Mouse (Mus musculus) thymus, postnatal 10 days (tissue): ENCODE measurements around the gene Ap3b1.
A peak's percentile ranks its signal among the peaks of the same experiment; 100 is the strongest.
"Not testable (repeated sequence)": the region's sequence is repeated elsewhere in the genome, so short reads cannot be mapped to it uniquely, and the experiment has no call there.

Source experiments
- DNase-seq, 2 experiments: peaks; one replicate each; pipeline ENCODE4 v3.0.0; 2021; ENCODE audit warnings: low spot score in 2 of 2

Gene Ap3b1

DNA sequence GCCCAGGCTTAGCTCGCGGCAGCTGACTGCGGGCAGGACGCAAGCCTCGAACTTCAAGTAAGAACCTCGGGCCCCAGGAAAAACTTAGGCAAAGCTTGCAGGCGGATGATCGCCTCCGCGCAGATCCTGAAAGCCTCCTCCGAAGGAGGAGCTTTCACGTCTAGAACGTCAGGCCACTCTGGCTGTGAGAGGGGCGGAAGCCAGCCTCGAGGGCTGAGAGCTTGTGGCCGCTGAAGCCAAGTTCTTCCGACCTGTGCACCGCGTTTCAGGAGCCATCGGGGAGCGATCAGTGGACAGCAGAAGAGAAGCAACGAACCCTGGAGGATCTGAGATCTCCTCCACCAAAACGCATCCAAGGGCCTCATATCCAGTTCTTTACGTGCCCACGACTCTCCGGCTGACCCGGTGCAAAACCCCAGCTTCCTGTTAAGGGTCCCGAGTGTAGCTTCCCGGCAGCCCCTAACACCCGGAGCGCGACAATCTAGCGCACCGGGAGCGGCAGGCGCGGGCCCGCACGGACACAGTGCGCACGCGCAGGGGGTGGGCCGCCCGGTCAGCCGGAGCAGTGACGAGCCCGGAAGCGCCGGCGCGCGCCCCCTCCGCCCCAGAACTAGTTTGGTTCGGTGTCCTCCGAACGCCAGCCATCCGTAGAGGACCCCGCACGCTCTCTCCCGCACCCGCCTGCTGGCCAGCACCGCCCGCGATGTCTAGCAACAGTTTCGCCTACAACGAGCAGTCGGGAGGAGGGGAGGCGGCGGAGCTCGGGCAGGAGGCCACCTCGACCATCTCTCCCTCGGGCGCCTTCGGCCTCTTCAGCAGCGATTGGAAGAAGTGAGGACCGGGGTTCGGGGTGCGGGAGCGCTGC is at the start of gene Ap3b1:
Ap3b1 (plus strand) TSS at position 560 of the 865 bp plus-strand sequence.
- peak; percentile 82 to 92 for DNase-seq

DNA sequence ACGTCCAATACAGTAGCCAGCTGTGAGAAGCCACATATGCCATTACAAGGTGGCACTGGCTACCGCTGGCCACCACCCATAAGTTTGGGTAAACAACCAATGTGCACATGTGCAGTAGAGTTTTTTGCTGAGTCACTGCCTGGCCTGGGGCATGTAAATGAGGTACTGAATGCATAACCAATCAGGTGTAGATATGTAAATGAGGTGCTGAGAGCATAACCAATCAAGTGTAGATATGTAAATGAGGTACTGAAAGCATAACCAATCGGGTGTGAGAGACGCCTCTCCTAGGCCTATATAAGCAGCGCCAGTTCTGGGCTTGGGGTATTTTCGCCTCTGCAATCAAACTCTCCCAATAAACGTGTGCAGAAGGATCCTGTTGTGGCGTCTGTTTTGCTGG is 45.9 kb upstream of the Ap3b1 start:
- DNase-seq: not testable (repeated sequence)

DNA sequence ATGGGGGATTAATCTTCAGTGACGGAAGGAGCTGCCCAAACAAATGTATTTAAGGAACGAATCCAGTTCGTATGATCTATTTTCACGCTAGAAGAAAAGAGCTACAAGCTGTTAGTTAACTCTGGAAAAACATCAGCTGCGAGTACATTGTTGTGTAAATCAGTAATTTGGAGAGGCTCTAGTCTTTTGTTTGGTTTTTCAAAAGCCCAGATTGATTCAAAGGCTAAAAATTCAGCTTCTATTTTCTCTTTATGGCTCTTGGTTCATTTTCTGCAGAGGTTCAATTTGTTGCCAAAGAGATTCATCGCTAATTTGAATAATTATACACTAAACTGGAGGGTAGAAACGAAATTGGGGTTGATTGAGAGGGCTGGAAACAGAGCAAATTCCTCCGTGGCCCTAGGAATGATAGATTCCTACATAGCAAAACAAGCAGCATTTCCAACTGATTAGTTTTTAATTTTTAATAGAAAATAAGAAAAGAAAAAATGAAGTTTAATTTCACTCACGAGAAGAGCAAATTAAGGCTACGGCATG is 41.7 kb upstream of the Ap3b1 start:
- DNase-seq: no peak

DNA sequence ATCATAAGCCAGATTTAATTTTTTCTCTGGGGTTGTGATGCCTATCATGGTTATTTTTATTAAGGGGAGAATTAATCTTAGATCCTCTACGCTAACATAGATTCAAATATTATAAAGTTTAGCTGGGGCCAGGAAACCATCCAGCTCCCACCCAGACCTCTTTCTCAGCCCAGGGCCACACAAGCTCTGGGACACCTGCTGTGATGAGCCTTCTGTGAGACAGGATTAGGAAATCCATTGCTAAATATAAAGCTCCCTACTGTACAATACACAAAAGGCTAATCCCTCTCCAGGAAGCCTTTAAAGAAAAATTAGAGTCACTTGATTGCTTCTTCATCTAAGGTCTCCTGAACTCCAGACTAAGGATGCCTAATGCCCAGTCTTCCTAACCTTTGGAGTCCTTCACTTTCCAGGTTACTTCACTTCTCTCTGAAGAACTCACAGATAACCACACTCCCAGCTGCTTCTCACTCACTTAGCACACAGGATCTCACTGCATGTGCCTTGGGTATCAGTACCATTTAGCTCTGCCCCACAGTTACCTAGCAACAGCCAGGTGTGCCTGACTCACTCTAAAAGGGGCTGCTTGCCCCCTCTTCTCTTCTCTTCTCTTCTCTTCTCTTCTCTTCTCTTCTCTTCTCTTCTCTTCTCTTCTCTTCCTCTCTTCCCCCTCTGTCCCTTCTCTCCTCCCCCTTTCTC is 37.5 kb upstream of the Ap3b1 start:
- no peak for DNase-seq

DNA sequence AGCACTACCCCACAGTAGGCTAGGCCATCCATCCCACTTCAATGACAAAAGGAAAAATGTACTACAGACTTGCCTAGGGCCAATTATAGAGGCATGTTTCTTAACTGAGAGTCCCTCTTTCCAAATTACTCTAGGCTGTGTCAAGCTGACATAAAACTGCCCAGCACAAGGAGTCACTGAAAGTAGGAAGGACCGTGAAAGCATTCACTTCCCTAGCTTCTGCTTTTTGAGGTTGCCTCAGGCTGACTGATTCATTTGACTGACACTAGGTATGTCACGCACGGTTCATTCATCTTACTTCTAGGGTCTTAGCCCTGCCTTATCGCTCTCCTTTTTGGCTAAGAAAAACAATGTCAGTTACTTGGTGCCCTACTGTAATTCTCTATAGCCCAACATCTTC is 36.3 kb upstream of the Ap3b1 start:
- no peak for DNase-seq

DNA sequence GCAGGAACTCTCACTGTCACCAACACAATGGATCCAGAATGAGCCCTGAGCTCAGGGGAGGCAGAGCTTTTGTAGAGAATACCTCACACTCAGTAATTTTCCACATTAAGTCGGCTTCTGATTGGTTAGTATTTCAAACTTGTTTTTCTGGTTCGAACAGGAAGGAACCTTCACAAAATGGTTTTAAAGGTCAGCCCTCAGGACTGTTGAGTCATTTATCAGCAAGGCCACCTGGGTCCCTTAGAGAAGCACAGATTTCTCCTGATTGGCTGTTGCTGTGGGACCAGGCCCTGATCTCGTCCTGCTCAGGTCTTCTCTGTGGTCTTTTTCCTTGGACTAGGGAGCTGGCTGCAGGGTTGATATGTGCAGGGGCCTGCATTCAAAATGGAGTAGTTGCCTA is 30.7 kb upstream of the Ap3b1 start:
- DNase-seq: no peak

DNA sequence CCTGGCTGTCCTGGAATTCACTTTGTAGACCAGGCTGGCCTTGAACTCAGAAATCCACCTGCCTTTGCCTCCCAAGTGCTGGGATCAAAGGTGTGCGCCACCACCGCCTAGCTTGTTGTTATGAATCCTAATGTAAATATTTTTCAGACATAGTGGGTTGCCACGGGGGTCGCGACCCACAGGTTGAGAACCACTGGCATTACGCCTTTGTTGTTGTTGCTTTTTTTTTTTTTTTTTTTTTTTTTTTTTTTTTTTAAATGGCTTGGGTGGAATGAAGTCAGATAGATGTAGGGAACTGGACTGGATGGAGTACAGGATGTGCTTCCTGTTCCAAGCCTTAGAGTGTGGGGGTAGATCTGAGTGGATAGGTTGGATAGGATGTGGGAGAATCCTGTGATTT is 29.8 kb upstream of the Ap3b1 start:
- not testable (repeated sequence) for DNase-seq

DNA sequence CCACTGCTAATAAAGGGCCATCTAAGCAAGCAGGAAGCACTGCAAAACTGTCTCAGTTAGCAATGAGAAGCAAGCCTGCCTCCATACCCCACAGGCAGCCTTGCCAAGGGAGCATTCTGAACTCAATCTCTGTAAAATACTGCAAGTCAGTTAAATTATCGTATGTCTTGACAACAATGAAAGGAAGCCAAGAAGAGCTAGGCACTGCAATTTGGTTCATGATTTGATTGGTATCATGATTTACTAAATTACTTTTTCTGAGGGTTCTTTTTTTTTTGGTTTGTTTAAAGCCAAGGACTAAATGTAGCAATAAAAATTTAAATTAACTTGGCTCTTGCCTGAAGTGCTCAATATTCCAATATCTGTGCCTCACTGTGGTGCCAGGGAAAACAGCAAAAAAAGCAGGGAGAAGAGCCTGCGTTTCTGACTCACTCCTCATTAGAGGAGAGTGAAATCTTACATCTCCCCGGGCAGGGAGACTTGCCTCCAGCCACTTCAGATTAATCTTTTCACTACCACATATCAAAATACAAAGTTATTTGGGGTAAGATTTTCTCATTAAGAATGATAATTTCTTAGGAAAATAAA is 28.3 kb upstream of the Ap3b1 start:
- DNase-seq: no peak

DNA sequence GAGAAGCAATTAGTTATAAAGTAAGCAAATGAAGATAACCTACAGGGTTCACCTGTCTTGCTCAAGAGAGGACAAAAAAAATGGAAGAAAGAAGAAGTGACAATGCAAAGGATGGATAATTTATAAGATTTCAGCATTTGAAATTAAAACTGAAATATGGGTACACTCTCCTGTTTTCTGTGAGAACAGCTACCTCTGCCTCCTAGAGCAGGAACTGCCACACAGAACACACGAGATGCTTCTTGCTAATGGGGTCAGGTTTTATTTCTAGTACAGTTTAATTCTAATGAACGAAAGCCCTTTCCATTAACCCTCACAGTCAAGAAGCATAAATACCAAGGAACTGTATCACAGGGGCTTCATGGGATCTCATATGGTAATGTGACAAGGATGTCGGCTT is 20.4 kb upstream of the Ap3b1 start:
- DNase-seq: no peak

DNA sequence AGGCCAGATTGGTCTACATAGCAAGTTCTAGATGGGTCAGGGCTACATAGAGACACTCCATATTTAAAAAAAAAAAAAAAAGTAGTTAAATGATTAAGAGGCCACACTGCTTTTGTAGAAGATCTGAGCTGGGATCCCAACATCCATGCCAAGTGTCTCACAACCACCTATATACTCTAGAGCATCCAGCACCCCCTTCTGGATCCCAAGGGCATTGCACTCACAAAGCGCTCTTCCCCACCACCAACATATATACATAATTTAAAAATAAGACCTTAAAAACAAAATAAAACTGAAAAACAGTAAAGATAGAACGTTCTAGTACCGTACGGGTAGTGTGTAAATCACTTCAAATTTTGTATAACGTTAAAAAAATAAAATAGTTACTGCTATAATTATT is 15.6 kb upstream of the Ap3b1 start:
- DNase-seq: no peak

DNA sequence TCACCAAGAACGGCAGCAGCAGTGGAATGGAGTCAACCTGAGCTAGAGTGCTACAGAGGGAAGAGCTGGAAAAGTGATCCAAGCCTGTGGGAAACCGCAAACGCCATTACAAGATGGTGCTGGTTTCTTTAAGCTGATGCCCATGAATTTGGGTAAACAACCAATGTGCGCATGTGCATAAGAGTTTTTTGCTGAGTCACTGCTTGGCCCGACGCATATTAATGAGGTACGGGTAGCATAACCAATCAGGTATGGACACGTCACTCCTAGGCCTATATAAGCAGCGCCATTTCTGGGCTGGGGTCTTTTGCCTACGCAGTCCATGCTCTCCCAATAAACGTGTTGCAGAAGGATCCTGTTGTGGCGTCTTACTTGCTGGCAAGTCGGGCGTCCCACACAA is 14.2 kb upstream of the Ap3b1 start:
- not testable (repeated sequence) for DNase-seq

DNA sequence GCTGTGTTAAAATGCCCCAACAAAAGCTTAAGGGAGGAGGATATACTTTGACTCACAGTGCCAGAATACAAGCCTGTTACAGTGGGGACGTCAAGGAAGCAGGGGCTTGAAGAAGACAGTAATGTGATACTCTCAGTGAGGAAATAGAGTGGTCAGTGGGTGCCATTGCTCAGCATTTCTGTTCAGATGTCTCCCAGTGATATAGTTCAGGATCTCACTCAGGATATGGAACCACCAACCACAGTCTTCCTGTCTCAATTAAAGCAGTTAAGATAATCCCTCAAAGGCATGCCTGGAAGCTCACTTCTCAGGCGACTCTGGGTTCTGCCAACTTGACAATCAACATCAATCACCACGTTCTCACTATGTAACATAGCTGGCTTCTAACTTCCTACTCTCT is 4.2 kb upstream of the Ap3b1 start:
- DNase-seq: no peak

DNA sequence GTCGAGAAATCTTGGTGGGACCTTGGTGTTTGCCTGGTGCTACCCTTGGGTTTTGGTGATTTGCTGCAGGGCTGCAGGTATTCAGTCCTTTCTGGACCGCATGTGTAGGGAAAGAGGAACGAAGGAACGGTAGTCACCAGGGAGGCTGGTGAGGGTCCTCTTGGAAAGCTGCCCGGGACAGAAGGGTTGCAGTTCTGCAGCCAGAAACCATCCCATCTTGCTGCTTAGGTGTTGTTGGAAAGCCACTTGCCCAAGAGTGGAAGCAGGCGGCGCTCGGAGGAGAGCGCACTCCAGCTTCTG is 709 bp upstream of the Ap3b1 start:
- no peak for DNase-seq

DNA sequence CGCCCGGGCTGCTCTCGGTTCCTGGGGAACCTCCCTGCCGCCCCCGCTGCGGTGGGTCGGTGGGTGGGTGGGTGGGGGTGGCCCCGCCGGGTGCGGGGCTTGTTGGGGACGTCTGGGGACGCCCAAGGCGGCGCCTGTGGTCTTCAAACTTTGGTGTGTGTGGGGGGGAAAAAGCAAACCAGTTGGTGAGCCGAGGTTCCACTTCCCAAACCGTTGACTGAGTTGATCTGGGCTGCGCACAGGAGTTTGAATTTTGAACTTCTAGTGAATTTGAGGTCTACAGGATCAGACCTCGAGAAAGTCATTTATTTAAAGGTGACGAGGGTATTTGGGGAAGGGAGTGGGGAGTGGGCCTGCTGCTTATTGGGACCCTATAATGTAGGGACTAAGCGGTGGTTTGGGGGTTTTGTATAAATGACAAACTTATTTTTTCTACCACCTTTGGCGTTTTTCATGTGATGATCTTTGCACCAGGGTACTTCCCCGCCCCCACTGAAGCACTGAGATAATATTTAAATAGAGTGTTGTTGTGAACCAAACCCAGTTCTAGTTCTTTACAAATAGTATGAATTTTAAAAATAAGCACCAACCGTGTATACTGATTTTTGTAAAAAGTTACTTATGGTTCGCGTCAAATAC is 641 bp downstream of the Ap3b1 start:
- no peak for DNase-seq

DNA sequence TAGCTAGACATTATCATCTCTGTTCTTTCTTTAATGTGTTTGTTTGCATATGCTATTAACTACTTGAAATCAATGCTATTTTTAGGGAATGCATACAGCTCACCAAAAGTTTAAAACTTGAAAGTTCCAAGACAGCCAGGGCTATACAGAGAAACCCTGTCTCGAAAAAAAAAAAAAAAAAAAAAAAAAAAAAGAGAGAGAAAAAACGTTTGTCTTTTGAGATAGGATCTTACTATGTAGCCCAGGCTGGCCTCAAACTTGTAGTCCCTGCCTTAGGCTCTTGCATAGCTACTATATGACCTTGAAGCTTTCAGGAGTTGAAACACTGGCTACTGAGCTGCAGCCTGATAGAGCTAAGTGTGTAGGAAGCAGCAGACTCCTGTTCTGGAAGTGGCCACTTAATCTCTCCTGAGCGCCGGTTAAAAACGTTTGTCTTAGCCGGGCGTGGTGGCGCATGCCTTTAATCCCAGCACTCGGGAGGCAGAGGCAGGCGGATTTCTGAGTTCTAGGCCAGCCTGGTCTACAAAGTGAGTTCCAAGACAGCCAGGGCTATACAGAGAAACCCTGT is 2.3 kb downstream of the Ap3b1 start:
- DNase-seq: not testable (repeated sequence)

DNA sequence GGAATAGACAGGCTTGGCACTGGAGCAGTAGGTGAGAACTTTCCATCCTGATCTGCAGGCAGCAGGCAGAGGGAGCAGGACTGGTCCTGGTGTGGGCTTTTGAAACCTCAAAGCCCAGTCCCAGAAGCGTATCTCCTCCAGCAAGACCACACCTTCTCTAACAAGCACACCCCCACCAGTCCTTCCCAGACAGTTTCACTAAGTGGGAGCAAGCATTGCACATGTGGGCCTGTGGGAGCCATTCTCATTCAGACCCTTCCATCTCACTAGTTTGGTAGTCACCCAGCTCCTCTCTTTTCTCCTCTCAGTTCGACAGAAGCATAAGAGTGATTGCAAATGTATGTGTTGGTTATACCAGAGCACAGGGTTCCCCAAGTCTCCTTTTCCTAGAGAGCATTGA is 5.6 kb downstream of the Ap3b1 start:
- no peak for DNase-seq

DNA sequence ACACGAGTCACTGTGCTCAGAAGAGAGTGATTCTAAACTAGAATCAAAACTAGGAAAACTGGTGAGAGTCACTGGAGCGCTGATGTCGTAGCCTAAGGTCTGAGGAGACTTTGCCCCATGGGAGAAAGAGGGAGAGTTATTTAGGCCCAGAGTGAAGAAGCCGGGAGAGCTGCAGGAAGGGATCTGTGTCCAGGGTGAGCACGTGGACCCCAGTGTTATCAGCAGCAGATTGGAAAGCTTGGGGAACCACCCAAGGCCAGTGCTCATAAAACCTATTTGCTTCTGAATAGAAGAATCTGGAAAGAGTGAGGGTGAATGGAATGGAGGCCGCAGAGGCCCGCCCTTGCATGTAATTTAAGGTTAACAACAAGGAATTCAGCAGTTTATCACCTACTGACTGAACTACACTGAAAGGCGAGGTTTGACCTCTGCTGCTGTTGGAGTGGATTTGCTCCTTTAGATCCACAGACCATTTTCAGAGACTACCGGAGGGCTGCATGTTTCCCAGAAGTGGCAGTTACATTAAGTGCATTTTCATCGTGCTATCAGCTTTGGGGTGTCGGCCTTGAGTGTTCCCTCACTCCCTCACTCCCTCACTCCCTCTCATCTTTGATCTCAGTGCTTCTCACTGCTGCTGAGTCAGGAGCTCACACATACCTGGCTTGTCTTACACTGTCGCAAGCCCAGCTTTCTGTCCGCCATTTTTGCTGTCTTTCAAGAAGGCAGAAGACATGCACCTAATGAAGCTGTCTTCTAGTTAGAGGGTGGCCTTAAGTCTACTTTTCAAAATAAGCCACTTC is 6.5 kb downstream of the Ap3b1 start:
- no peak for DNase-seq

DNA sequence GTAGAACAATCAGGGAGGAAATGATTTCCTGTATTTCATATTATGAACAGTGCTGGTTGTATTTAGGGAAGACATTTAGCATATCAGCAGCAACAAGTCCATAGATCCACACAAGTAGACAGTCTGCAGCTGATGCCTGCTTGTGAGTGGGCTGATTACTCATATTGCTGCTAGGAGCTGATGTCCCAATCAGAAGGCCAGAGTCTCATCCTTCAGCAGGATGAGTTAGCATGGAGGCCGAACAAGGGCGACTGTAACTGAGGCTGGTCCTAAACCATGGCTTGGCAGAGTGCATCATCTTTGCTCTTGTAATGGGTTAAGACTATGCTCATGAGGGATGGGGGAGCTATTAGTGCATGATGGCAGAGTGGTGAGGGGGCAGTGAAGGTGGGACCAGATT is 9.1 kb downstream of the Ap3b1 start:
- no peak for DNase-seq

DNA sequence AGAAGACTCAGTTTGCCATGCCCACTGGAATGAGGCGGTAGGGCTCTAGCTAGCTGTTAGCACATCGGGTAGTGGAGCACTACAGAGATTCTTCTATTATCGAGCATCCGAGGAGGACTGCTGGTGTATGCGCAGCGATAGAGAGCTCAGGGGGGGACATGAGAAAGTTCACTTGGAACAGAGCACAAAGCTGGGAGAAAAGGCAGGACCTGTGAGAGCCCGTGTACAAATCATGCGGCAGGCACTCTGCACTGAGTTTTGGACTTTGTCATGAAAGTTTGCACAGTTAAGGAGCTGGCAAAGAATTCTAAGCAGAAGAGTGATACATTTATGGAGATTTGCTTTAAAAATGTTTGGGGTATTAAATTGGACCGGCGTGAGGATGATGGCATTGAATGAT is 11.8 kb downstream of the Ap3b1 start:
- DNase-seq: no peak

DNA sequence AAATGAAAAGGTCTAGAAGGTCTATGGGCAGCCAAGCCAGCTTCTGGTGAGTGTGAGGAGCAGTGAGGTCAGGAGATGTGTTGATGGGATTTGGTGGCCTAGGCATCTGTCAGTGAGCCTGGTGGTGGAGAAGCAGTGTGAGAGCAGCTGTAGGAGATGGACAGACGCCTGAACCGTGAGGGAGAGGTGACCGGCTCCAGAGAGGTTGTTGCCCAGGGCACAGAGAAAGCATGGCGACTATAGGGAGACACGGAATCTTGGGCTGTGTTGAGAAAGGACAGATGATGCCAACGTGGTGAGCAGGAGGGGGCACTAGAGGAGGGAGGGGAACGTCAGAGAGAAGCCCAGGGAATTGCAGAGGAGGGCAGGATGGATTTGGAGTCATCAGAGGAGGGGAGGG is 13.3 kb downstream of the Ap3b1 start:
- no peak for DNase-seq

DNA sequence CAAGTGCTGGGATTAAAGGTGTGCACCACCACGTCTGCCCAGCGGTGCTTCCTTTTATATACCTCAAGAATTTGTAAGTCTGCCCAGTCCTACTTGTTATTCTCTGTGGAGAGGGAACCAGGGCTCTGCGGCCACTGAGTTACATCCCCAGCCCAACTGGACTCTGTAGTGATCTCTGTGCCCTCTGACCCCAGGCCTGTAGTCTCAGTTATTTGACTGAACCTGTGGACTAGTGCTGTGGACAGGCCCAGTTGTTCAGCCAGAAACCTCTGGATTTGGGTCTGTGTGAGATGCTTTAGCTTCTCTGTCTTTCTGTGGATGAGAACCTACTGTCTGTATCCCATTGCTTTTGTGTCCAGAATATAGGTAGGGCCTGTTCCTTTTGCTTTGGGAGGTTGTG is 15.4 kb downstream of the Ap3b1 start:
- no peak for DNase-seq
